Mouse (Mus musculus): ENCODE measurements around the gene Crb2. TPM values are rescaled to one million over a fixed set of nuclear protein-coding genes. Genes with fewer than 3 reads are reported as not detected.

Gene Crb2
- polyA plus RNA-seq (2017; shearing (Covaris generic)), result 0.29 TPM

DNA sequence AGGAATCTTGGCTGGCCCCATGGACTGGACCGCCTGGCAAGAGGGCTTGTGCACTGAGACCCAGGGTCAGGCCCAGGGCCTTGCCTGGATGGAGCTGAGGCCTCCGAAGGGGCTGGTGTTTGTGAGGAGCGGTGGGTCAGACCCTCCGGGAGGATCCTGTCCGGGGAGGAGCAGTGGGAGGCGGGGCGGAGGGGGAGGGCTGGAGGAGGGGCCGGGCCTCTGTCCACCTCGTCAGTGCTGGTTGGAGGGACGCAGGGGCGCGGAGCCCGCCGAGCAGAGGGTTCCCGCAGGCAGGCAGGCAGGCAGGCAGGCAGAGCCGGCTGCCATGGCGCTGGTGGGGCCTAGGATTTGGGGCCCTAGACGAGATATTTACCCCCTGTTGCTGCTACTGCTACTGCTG lies at the start of gene Crb2:
Gene Crb2 (plus strand): TSS at position 234 of the 400 bp plus-strand sequence.

Other genes starting within 250 kb of the Crb2 start
- 30.1 TPM for gene Strbp, start 72.4 kb upstream of the Crb2 start, polyA plus RNA-seq (2017; shearing (Covaris generic))

Measured in effector memory CD4-positive, alpha-beta T cell, adult 7 months (primary cell).